Mouse (Mus musculus) embryo, embryonic 11 days (tissue): ENCODE data around the gene Trappc3l.
A peak's percentile ranks its signal among the peaks of the same experiment; 100 is the strongest.
"Not testable (repeated sequence)": the region's sequence is repeated elsewhere in the genome, so short reads cannot be mapped to it uniquely, and the experiment has no call there.

ENCODE experiments used
- DNase-seq: peaks from one replicate; pipeline ENCODE4 v3.0.0-alpha.2; 2015

Gene Trappc3l

DNA sequence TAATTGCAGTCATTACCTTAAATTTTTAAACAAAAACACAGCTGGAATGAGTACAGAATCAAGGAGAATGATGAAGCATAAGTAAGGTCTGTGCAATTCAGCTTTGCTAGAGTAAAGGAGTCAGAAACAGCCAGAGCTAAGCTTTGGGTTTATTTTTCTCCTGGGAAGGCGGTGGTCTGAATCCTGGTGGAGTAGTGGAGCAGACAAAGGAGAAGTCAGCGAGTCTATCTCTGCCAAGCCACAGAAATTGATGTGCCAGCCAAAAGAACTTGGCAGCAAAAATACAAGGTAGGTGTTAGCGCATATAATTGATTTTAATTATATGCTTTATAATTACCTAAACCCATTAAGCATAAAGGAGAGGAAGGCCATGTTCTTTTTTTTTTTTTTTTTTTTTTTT is at the start of gene Trappc3l:
Gene Trappc3l, plus strand, starts transcription at position 197 of the 400 bp plus-strand sequence.
- DNase-seq: no peak

DNA sequence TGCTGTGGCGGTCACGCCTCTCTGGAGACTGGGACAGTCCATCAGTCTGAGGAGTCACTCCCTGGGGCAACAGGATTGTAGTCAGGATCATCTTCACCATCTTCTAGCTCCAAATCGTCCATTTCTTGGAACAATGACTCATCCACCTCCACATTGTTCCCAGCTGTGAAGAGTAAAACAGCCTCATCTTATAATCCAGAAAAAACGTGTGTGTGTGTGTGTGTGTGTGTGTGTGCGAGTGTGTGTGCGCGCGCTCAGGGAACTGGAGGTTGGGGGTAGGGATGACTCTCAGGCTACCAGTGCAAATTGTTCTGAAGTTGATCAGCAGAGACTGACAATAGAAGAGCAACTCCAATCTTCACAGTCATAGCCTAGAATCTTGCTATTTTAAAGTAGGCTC is 40.7 kb upstream of the Trappc3l start:
- not testable (repeated sequence) for DNase-seq

DNA sequence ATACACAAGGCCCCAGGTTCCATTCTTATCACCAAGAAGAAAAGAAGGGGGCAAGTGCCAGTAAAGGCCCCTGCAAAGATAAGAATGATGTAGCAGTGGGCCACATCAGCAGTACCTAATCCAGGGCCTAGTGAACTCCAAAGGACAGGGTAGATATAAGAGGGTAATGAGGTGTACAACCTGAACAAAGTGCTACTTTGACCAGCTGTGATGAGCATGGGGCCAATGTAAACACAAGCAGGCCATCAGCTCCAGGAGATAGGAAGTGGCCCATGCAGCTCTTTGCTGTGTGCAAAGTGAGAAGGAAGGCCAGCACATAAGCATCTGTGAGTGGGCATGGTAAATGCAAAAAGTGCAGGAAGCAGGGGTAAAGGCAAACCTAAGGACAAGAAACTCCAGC is 39.0 kb upstream of the Trappc3l start:
- no peak for DNase-seq

DNA sequence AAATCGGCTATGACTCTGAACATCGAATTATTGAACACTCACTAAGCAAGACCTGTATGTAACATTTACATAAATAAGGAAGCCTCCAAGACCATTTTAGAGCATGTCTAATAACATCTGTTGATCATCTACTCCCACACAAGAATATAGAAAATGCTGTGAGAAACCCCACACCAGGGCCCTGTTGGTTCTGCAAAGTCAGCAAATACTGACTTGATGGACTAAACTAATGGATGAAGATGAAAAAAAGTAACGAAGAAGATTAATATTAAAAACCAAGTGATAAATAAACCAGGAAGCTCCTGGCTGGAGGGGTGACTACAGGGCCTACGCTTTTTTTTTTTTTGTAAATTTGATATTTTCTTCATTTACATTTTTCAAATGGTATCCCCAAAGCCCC is 24.8 kb upstream of the Trappc3l start:
- no peak for DNase-seq

DNA sequence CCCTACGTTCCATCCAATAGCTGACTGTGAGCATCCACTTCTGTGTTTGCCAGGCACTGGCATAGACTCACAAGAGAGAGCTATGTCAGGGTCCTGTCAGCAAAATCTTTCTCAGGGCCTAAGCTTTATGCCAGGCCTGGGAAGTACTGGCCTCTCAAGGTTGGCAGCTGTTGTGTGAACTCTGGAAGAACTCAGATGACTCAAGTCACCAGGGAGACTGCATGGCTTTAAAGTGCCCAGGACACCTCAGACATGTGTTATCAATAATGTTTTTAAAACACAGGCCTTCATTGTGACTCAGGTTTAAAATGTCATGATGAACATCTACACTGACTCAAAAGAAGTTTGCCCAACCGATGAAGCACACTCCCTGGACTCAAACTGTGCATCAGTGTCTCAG is 24.2 kb upstream of the Trappc3l start:
- DNase-seq: no peak

DNA sequence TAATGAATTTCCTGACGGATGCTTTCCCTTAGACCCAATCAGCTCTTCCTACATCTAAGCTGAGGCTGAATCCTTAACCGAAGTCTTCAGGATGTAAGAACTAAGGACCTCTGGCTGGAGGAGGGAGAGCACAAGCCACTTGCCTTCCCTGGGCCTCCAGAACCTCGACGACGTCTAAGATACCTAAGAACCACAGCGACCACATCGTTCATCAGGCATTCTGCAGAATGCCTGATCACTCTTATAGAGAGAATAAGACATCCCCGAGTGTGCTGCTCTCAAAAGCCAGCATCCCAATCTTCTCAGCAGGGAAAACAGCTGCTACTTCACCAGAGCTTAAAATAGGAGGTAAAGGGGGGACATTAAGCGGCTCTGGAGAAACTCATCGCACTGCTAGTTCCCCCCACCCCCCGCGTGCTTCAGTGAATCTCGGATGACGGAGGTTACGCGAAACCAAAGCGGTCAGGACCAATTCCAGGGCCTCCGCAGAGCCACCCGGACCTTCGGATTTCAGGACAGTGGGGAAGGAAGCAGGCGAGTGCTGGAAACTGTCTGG is 18.6 kb upstream of the Trappc3l start:
- peak; percentile 38 for DNase-seq

DNA sequence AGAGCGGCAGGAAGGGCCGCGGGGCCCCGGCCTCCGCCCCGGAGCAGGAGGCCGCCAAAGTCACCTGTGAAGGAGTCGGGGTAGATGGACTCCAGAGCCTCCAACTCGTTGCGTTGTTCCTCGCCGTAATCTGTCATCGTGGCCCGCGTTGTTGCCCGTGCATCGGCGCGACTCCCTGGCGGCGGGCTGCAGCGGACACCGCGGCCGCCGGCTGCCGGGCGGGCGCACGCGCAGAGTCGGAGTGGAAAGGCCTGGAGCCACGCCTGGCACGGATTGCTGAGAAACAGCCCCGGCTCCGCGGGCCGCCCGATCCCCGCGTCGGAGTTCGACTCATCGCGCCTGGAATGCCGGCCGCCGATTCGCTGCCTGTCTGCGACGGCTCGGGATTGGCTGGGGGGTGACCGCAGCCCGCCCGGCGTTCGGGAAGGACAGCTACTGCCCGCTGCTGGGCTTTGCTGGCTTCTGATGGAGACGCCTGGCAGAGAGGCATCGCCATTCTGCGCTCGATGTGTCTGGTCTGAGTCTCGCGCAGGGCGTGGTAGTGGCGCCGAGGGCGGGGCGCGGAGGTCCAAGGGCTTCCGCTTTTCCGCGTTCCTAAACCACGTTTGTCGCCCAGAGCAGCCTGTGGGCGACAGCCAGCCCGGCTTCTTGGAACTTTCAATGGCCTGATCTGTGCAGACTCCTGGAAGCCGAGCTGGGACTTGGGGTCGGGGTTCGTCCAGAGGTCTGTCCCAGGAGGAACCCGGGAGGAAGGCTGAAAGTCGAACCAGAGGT is 17.9 kb upstream of the Trappc3l start, which contains the start of gene Rwdd1:
Gene Rwdd1, minus strand, starts transcription at position 323 of the 774 bp plus-strand sequence.
- DNase-seq: peak; percentile 98

DNA sequence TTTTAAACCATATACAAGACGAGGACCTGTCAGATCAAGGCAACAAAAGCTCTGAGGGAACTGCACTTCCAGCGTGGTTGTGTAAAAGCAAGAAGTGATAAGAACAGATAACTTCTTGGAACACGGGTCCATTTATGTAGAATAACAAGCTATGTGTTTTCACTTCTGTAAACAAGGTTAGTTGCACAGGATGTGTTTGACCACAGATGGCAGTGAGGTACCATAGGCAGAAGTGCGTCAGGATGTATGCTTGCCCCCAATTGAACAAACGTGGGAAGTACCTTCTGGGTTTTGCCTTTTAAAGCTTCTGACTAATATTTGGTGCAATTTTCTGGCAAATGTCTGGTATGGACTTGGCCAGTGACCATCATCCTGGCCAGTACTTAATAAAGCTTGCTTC is 7.1 kb upstream of the Trappc3l start:
- DNase-seq: no peak

DNA sequence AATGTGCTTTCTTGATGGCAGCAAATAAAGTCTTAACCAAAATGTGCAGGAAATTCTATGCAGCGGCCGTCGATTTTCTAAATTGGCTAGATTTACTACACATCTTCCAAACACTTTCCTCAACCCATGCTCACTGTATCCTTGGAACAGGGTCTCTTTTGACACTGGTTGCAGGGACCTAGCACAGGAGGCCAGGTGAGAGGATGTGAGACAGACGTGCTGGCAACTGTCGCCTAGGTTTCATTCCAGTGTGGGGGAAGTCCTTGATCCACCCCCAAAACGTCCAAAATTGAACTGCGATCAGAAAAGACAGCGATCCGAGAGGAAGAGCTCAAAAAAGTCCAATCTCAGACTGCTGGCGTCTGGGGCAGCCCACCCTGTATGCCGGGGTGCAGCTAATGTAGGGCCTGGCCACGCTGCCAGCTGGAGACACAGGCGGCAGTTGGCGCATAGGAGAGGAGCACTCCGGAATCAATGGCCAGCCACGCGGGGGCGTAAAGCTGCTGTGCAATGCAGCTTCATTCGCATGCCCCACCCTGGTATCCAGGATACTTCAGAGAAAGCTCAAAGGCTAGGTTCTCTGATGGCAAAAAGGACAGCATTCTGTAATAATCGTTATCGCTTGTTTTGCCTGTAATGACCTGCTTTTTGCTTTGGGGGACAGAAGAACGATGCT is 3.6 kb upstream of the Trappc3l start:
- peak; percentile 91 for DNase-seq

DNA sequence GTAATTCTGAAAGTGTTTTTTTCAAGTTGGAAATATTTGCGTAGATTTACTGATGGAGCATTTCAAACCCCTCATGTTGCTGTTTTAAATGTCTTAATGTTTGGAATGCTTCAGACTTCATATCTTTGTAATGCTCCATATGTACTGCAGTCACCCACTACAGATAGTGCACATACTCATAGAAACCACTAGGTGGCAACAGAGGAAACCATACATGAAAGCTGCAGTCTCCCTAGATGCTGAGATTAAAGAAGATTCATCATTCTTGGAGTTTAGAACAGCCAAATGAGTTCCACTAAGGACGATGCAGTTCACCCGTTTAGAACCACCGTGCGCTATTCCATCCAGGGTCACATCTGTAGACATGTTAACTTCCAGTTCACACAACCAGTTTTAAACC is 810 bp upstream of the Trappc3l start:
- DNase-seq: peak; percentile 52

DNA sequence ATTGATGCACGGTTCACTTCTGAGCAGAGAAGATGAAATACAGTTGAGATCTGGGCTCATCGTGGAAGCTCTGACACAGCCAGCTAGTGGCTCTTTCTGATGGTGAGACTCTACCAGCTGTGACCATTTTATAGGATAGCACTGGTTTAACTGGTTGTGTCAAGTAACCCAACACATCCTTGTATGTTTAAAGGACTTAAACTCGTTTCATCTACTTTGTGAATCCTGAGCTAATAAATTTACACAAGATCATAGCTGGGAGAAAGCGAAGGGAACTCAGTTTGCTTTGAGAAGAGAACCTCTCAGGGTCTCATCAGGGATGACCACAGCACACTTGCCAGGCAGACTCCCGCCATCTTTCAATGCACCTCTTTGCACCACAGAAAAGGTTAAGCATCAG is 6.8 kb downstream of the Trappc3l start, which contains the start of gene Calhm4:
Gene Calhm4, minus strand, starts transcription at position 101 of the 400 bp plus-strand sequence.
- no peak for DNase-seq

DNA sequence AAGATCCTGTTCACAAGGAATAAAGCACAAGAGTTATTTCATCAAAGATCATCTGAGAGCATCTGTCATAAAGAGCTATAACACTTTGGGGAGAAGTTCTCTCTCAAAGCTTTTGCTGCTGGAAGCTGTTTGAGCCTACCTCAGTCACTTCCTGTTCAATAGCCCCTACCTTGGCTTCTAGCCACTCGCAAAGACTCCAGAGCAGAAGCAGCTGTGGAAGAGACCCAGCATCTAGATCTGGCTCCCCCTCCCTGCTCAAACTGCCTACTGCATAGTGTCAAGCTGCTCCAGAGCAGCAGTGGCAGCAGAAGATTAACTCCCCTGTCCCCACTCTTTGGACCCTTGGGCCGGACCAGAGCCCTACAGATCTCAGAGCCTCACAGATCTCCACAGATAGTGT is 16.6 kb downstream of the Trappc3l start:
- DNase-seq: no peak

DNA sequence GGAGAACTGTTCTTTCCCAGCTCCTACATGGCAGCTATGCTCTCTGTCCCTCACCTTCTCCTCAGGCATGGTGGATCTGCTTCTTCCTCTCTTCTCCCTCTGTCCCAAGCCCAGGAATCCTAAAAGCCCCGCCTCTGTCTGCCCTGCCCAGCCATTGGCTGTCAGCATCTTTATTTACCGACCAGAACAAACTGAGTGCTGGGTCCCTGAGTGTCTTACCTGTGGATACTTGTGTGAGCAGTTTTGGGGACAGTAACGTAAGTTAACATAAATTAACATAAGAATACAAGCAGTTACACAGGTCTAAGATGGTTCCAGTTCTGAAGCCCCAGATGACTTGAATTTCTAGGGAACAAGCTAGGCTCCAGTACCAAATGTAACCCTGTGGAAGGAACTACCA is 29.2 kb downstream of the Trappc3l start:
- no peak for DNase-seq

DNA sequence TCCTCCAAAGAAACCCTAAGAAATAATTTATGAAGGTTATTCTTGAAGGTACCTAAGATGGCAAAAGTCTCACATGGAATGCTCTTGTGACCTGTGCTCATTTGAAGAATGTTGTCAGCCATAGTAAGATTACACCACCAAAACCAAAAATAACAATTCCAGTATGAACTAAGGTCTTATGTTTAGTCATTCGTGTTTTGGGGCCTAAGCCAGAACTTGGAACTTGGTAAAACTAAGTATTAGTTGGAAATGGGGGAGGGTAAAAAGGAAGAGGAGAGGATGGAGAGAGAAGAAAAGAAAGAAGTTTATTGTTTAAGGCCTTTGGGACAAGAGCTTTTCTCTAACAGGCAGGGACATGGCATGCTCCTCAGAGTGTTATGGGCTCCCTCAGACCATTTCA is 32.2 kb downstream of the Trappc3l start:
- no peak for DNase-seq

DNA sequence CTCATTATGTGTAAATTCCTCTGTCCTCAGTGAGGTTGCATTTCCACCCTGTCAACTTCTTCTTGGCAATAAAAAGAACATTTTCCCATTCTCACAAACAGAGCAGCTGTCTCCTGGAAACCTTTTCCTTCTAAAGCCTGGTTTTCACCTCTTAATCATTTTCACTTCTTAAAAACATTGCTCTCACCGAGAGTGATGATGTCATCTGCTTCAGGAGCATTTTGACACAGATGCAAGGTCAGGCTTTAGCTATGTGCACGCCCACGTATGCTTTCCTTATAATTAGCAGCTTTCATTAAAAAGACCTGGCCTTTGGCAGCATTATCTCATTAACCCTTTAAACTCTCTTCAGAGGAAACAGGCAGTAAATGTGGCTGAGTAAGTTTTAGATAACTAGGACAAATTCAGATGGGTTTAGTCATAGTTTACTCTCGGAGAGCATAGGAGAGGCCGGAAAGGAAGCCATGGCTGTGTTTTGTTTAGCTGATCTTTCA is 33.6 kb downstream of the Trappc3l start:
- DNase-seq: no peak

DNA sequence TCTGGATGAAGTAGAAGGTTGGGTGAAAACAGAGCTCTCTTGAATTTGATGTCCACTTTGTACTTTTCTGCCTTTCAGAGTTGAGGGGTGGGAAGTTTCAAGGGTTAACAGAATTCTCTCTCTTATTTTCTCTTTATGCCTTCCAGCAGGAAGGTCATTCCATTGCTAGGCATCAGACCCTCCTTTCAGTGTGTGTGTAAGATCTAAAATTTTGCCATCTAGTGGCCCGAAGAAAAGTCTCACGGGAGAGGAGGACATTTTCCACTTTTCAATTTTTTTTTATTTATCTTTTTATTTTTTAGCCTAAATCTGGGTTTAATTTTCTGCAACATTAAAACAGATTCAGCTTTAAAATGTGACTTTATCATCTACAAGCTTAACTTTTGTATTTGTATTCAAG is 34.3 kb downstream of the Trappc3l start:
- DNase-seq: peak; percentile 12

DNA sequence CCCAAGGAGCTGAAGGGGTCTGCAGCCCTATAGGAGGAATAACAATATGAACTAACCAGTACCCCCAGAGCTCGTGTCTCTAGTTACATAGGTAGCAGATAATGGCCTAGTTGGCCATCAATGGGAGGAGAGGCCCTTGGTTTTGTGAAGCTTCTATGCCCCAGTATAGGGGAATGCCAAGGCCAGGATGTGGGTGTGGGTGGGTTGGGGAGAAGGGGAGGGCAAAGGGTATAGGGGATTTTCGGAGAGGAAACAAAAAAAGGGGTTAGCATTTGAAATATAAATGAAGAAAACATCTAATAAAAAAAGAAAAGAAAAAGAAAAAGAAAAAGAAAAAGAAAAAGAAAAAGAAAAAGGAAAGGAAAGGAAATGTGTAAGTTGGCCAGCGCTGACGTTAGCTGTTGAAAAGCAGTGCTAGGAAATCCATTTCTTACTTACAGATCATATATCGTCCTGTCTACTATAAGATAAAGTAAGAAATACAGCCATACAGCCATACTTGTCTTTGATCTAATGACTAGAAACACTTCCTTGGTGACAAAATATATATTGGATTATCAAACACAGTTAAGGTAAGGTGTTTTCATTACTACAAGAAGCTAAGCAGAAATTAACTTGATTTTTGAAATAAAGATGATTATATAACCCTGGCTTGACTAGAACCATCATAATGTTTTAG is 37.3 kb downstream of the Trappc3l start:
- no peak for DNase-seq

DNA sequence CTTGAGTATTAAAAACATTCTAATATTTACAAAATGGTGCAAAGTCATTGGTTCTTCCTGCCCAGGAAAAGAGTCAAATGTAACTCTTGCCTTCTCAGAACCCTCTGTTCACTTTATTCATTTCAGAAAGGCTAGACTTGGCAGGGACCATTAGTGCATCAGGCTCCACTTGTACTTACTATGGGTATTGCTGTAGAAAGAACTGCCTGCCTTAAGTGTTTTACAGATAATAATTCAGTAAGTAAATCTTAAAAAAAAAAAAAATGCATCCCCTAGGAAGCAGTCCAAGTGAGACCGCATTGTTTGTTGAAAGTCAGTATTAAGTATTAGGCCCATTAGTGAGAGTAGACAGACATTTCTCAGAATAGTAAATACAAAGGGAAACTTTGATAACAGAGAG is 49.1 kb downstream of the Trappc3l start:
- no peak for DNase-seq

DNA sequence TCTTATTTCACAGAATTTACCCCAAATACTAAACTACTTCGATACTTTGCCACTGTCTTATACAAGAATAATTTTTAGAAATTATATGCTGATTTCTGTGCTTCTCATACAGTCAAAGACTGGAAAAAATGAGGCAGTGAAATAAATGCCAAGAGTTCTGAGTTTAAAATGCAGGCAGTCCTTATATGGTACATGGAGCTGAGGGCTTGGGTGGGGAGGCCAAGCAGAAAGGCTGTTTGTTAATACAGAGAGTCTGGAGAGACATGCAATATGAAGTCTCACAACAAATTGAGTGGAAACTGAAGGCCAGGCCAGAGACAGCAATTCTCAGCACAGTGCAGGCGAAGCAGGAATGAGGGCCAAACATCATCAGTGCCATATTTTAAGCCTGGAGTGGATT is 51.1 kb downstream of the Trappc3l start:
- no peak for DNase-seq

DNA sequence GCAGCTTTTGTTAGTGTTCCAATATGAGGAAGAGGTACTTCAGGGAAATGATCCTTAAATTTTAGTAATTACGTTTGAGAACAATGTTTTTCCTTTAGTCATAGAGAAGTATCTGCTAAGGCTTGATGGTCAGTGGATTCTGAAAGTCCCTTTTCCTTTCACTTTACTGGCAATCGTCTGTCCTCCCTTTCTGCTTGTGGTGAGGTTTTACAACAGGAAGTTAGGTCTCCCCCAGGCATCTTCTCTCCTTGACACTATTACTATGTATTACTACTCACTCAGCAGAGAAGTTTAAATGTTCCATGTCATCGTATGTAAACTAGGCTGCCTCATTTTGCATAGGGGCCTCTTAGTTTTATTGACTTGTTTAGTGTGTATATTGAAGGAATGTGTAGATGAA is 52.1 kb downstream of the Trappc3l start:
- DNase-seq: no peak

DNA sequence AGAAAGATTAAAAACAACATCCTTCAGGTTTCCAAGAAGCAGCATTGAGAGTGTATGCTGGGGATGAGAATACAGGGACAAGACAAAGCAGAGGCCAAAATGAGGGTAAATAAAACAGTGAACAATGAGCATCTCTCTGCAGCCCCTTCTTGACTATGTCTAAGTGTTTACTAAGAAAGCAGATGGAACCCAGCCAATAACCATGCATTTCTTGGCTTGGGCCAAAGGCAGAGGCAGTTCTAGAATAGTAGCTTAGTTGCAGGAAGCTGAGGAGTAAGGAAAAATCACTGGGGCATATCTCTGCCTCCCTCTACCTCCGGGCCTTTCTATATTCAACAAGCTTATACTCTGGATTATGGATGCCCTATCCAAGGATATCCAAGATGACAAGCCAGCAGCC is 53.1 kb downstream of the Trappc3l start:
- DNase-seq: no peak

DNA sequence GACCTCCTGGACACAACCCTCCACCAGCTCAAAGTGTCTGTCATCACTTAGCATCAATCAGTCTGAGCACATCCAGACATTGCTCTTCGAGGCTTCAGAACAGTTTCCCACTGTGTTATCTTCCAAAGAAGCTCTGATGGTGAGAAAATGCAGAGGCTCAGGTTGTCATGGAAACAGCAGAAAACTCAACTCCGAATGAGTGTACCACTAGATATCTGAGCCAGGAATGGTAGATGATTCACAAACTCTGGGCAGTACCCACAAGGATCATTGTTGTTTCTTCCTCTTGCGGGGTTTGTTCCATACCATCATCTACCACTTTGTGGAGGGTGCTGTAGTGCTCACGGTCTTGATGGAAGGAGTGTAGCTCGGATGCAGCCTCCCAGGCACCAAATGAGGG is 54.5 kb downstream of the Trappc3l start:
- DNase-seq: no peak

DNA sequence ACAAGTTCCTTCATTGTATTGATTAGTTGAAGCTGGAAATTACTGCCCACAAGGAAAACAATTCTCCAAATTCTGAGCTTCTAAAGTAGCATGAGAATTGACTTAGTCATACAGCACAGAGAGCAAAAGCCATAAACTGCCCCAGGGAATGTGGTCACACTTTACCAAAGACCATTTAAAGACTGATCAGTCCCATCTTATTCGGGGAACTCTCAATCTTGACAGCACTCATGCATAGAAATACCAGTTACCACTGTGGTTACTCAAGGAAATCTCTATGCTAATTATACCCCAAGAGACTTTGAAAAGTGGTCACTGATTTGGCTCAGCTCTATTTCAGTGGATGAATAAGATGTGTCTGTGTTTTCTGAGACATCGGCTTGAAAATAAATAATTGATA is 57.8 kb downstream of the Trappc3l start:
- no peak for DNase-seq
